Mouse (Mus musculus): Measurements from ENCODE around the gene Agps.

- TF ChIP-seq CTCF (IDR thresholded peaks at IDR 0.05) (no peak), EP300 (IDR thresholded peaks at IDR 0.05) (no peak)
Measured at GRCm38 (mm10) chr2:75824144-75824543, 7.8 kb upstream of the Agps start.
